Mouse (Mus musculus): ENCODE results near the gene Slc33a1. TPM values are rescaled to one million over a fixed set of nuclear protein-coding genes. Genes with fewer than 3 reads are reported as not detected.

The Slc33a1 gene
- polyA plus RNA-seq, 1 experiment, result 0.55 TPM

GRCm38 (mm10) chr3:63949837-63950236 is 14.7 kb downstream of the Slc33a1 start:
- H3K4me1 ChIP-seq (ENCODE audit: control insufficient read depth), result peaks cover 5% of the 10 kb centered on the region
- no peak overlapping the region for H3K4me3 ChIP-seq (replicated peaks)
- peaks cover 25% of the 10 kb centered on the region for H3K36me3 ChIP-seq (ENCODE audit: control insufficient read depth)
- TF ChIP-seq TAL1 (IDR thresholded peaks at IDR 0.05; ENCODE audit: low read length) (no peak), GATA1 (IDR thresholded peaks at IDR 0.05; ENCODE audit: low read length) (no peak)
- H3K9me3 ChIP-seq (ENCODE audit: control insufficient read depth, low read length), result no peaks in the 10 kb centered on the region
- no peaks in the 10 kb centered on the region for H3K27me3 ChIP-seq (ENCODE audit: control insufficient read depth)

DNA sequence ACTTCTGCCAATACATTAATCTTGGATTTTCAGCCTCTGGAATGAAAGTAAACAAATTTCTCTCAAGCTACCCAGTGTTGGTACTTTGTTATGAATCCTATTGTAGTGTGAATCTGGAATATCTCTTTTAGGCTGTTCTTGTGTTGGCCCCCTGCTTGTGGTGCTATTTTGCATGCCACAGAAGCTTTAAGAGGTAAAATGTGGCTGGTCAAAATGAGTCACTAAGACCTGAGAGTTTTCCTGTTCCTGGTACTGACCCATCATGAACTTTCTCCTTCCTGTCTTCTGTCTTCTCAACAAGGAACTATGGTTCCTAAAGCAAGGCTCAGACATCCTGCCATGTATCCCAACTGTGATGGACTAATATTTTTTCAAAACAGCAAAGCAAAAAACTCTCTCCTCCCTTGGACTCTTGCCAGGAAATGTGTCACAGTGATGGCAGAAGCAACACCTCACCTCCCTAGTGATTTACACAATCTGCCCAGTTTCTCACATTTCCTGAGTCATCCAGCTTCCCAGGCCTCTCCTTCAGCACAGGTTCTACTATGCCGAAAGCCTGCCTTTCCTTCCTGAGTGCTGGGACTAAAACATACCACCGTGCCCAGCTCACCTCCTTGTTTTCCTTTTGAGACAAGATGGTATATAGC is 23.2 kb downstream of the Slc33a1 start:
- no peak overlapping the region for H3K4me3 ChIP-seq (replicated peaks)
- H3K4me1 ChIP-seq (ENCODE audit: control insufficient read depth), result no peaks in the 10 kb centered on the region
- no peaks in the 10 kb centered on the region for H3K27me3 ChIP-seq (ENCODE audit: control insufficient read depth)
- no peaks in the 10 kb centered on the region for H3K9me3 ChIP-seq (ENCODE audit: control insufficient read depth, low read length)
- TF ChIP-seq TAL1 (IDR thresholded peaks at IDR 0.05; ENCODE audit: low read length) (no peak), GATA1 (IDR thresholded peaks at IDR 0.05; ENCODE audit: low read length) (no peak)
- H3K36me3 ChIP-seq (ENCODE audit: control insufficient read depth), result peaks cover 26% of the 10 kb centered on the region

- Histone ChIP-seq H3K9me3 (ENCODE audit: control insufficient read depth, low read length) (no peaks in the 10 kb centered on the region), H3K27me3 (ENCODE audit: control insufficient read depth) (no peaks in the 10 kb centered on the region), H3K4me1 (ENCODE audit: control insufficient read depth) (no peaks in the 10 kb centered on the region), H3K4me3 (replicated peaks) (no peak overlapping the region), H3K36me3 (ENCODE audit: control insufficient read depth) (peaks cover 15% of the 10 kb centered on the region)
- TF ChIP-seq GATA1 (IDR thresholded peaks at IDR 0.05; ENCODE audit: low read length) (no peak), TAL1 (IDR thresholded peaks at IDR 0.05; ENCODE audit: low read length) (no peak)
These were observed 25.6 kb downstream of the Slc33a1 start for GRCm38 (mm10) chr3:63938928-63939327.

GRCm38 (mm10) chr3:63928878-63929859 is 35.4 kb downstream of the Slc33a1 start, which contains the start of gene E130311K13Rik:
Gene E130311K13Rik, minus strand, starts transcription at chr3:63929472.
- TF ChIP-seq TAL1 (IDR thresholded peaks at IDR 0.05; ENCODE audit: low read length), result no peak
- TF ChIP-seq GATA1 (IDR thresholded peaks at IDR 0.05; ENCODE audit: low read length), result no peak
- Histone ChIP-seq H3K27me3 (ENCODE audit: control insufficient read depth) (no peaks in the 10 kb centered on the region), H3K36me3 (ENCODE audit: control insufficient read depth) (no peaks in the 10 kb centered on the region), H3K4me1 (ENCODE audit: control insufficient read depth) (peaks cover 7% of the 10 kb centered on the region), H3K9me3 (ENCODE audit: control insufficient read depth, low read length) (no peaks in the 10 kb centered on the region), H3K4me3 (replicated peaks) (peak within 1 kb of the TSS; percentile 74)

GRCm38 (mm10) chr3:63919634-63920033 is 44.9 kb downstream of the Slc33a1 start:
- H3K4me3 ChIP-seq (replicated peaks), result no peak overlapping the region
- no peaks in the 10 kb centered on the region for H3K36me3 ChIP-seq (ENCODE audit: control insufficient read depth)
- TF ChIP-seq GATA1 (IDR thresholded peaks at IDR 0.05; ENCODE audit: low read length), result no peak
- TF ChIP-seq TAL1 (IDR thresholded peaks at IDR 0.05; ENCODE audit: low read length), result no peak
- H3K27me3 ChIP-seq (ENCODE audit: control insufficient read depth), result no peaks in the 10 kb centered on the region
- no peaks in the 10 kb centered on the region for H3K9me3 ChIP-seq (ENCODE audit: control insufficient read depth, low read length)
- no peaks in the 10 kb centered on the region for H3K4me1 ChIP-seq (ENCODE audit: control insufficient read depth)

GRCm38 (mm10) chr3:63910301-63910700 is 54.3 kb downstream of the Slc33a1 start:
- Histone ChIP-seq H3K9me3 (ENCODE audit: control insufficient read depth, low read length) (no peaks in the 10 kb centered on the region), H3K4me3 (replicated peaks) (no peak overlapping the region), H3K36me3 (ENCODE audit: control insufficient read depth) (no peaks in the 10 kb centered on the region), H3K4me1 (ENCODE audit: control insufficient read depth) (no peaks in the 10 kb centered on the region), H3K27me3 (ENCODE audit: control insufficient read depth) (peaks cover 6% of the 10 kb centered on the region)
- TF ChIP-seq TAL1 (IDR thresholded peaks at IDR 0.05; ENCODE audit: low read length) (no peak), GATA1 (IDR thresholded peaks at IDR 0.05; ENCODE audit: low read length) (no peak)

GRCm38 (mm10) chr3:63905241-63905640 is 59.3 kb downstream of the Slc33a1 start:
- TF ChIP-seq TAL1 (IDR thresholded peaks at IDR 0.05; ENCODE audit: low read length), result no peak
- no peak for TF ChIP-seq GATA1 (IDR thresholded peaks at IDR 0.05; ENCODE audit: low read length)
- no peaks in the 10 kb centered on the region for H3K9me3 ChIP-seq (ENCODE audit: control insufficient read depth, low read length)
- H3K4me1 ChIP-seq (ENCODE audit: control insufficient read depth), result no peaks in the 10 kb centered on the region
- peaks cover 30% of the 10 kb centered on the region for H3K27me3 ChIP-seq (ENCODE audit: control insufficient read depth)
- no peaks in the 10 kb centered on the region for H3K36me3 ChIP-seq (ENCODE audit: control insufficient read depth)
- H3K4me3 ChIP-seq (replicated peaks), result no peak overlapping the region

DNA sequence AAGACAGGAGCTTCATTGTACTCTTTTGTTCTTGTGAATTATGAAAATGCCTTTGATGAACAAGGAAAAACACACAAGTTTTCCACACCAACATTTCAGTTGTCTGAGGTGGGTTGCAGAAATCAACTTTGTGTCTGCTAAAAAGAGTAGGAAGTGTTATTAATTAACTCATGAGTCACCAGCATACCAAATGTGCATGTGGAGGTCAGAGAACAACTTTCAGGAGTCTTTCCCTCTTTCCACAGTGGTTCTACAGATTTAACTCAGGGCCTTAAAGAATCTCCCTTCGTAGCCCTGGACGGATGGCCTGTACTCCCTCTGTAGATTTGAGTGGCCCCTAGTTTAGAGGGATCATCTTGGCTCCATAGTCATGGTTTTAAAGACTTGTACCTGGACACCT is 60.4 kb downstream of the Slc33a1 start:
- no peak overlapping the region for H3K4me3 ChIP-seq (replicated peaks)
- H3K4me1 ChIP-seq (ENCODE audit: control insufficient read depth), result no peaks in the 10 kb centered on the region
- H3K9me3 ChIP-seq (ENCODE audit: control insufficient read depth, low read length), result no peaks in the 10 kb centered on the region
- peaks cover 40% of the 10 kb centered on the region for H3K27me3 ChIP-seq (ENCODE audit: control insufficient read depth)
- TF ChIP-seq GATA1 (IDR thresholded peaks at IDR 0.05; ENCODE audit: low read length) (no peak), TAL1 (IDR thresholded peaks at IDR 0.05; ENCODE audit: low read length) (no peak)
- H3K36me3 ChIP-seq (ENCODE audit: control insufficient read depth), result no peaks in the 10 kb centered on the region

DNA sequence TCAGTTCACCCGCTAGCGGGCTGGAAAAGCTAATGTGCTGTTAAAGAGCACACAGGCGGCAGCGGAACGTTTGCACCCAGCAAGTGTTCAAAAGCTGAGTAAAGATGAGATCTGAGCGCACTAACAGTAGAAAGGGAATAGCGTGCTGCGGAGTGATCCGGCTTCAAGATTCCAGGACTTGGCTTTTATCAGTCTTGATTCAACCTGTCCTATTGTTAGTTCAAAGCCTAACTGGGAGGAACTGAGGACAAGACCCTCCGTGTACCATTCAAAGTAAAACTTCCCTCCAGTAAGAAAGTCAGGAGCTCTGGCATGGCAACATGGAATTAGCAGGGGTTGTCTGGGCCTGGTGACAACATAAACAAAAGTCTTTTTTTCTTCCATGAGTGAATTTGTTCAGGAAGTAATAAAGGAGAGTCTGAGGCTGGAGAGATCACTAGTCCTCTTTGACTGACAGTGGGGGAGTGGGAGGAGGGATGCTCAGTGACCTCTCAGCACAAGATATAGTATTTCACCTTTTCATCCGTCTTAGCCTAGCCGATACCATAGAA is 64.5 kb downstream of the Slc33a1 start:
- Histone ChIP-seq H3K4me3 (replicated peaks) (no peak overlapping the region), H3K36me3 (ENCODE audit: control insufficient read depth) (no peaks in the 10 kb centered on the region)
- TF ChIP-seq TAL1 (IDR thresholded peaks at IDR 0.05; ENCODE audit: low read length), result no peak
- TF ChIP-seq GATA1 (IDR thresholded peaks at IDR 0.05; ENCODE audit: low read length), result no peak

More for the DNA sequence above, 64.5 kb downstream of the Slc33a1 start:
- Histone ChIP-seq H3K9me3 (ENCODE audit: control insufficient read depth, low read length) (no peaks in the 10 kb centered on the region), H3K27me3 (ENCODE audit: control insufficient read depth) (peaks cover 47% of the 10 kb centered on the region), H3K4me1 (ENCODE audit: control insufficient read depth) (peaks cover 2% of the 10 kb centered on the region; the same call in 1 of the 2 replicates)

Data from erythroblast, embryonic 14.5 days (primary cell).